Mouse (Mus musculus) neural tube, embryonic 12.5 days (tissue): ENCODE measurements at regions not wholly inside any gene's neighbourhood (a gene's known extent, or its start where the extent isn't known, plus 50 kb on each side); places are given as distances from the start of the nearest gene placed in this dataset.

Source experiments
- ATAC-seq: fragments of 200-750 bp; cut with Nextera tagmentation; 2 replicates; pipeline ENCODE4 v1.8.0; 2017; ENCODE audit warnings: low read depth, mild to moderate bottlenecking, moderate TSS enrichment, moderate library complexity; ENCODE audit not compliant: low FRiP score
- H3K27ac ChIP-seq: fragments of 300-500 bp; sonication (generic); 2 replicates; pipeline ENCODE4 v1.5.1; 2016
- H3K27me3 ChIP-seq: fragments of 300-500 bp; sonication (generic); replicated peaks from 2 replicates; pipeline ENCODE4 v1.6.1; 2016; ENCODE audit warnings: mild to moderate bottlenecking
- H3K36me3 ChIP-seq: fragments of 300-500 bp; sonication (generic); 2 replicates; pipeline ENCODE4 v1.6.1; 2016; ENCODE audit warnings: mild to moderate bottlenecking
- H3K4me1 ChIP-seq: fragments of 300-500 bp; sonication (generic); 2 replicates; pipeline ENCODE4 v1.6.1; 2016
- H3K4me2 ChIP-seq: fragments of 300-500 bp; sonication (generic); replicated peaks from 2 replicates; pipeline ENCODE4 v1.6.1; 2016; ENCODE audit warnings: mild to moderate bottlenecking
- H3K4me3 ChIP-seq: fragments of 300-500 bp; sonication (generic); 2 replicates; pipeline ENCODE4 v1.5.1; 2016
- H3K9ac ChIP-seq: fragments of 300-500 bp; sonication (generic); 2 replicates; pipeline ENCODE4 v1.6.1; 2016; ENCODE audit warnings: mild to moderate bottlenecking
- H3K9me3 ChIP-seq: fragments of 300-500 bp; sonication (generic); 2 replicates; pipeline ENCODE4 v1.6.1; 2016; ENCODE audit warnings: mild to moderate bottlenecking
- WGBS: fragments of 180-500 bp; shearing (Covaris S2); methylation state at CpG from one replicate; pipeline ENCODE4 v1.1.7; 2016; 5-methylcytosine and 5-hydroxymethylcytosine counted together

GRCm38 (mm10) chr6:51012086-51012830, 358.0 kb upstream of the Npvf start:
- Histone ChIP-seq H3K27me3 (no peaks in the 10 kb centered on the region; the same call in 1 of the 2 replicates), H3K4me3 (no peak overlapping the region), H3K9me3 (no peaks in the 10 kb centered on the region), H3K36me3 (no peaks in the 10 kb centered on the region), H3K27ac (no peak overlapping the region), H3K9ac (no peak overlapping the region), H3K4me2 (no peak overlapping the region), H3K4me1 (peaks cover 6% of the 10 kb centered on the region; the same call in 1 of the 2 replicates)
- ATAC-seq = no peak
- 82% methylated on average over 15 of the region's 15 CpGs for WGBS

- no peak overlapping the region for H3K4me2 ChIP-seq
- H3K27ac ChIP-seq = no peak overlapping the region
- no peaks in the 10 kb centered on the region for H3K9me3 ChIP-seq
- no peak for ATAC-seq
- no peaks in the 10 kb centered on the region; the same call in 1 of the 2 replicates for H3K27me3 ChIP-seq
- no peak overlapping the region for H3K9ac ChIP-seq
- H3K36me3 ChIP-seq = no peaks in the 10 kb centered on the region
- H3K4me1 ChIP-seq = no peaks in the 10 kb centered on the region
- no peak overlapping the region for H3K4me3 ChIP-seq
- whole genome bisulfite sequencing = 67% methylated on average over 2 of the region's 2 CpGs
These were observed 361.5 kb upstream of the Npvf start for GRCm38 (mm10) chr6:51015735-51016134.

- no peak for ATAC-seq
- Histone ChIP-seq H3K4me3 (no peak overlapping the region), H3K36me3 (no peaks in the 10 kb centered on the region), H3K27ac (no peak overlapping the region), H3K9me3 (no peaks in the 10 kb centered on the region), H3K4me1 (no peaks in the 10 kb centered on the region), H3K4me2 (no peak overlapping the region), H3K27me3 (no peaks in the 10 kb centered on the region; the same call in 1 of the 2 replicates), H3K9ac (no peak overlapping the region)
- WGBS = 63% methylated on average over 5 of the region's 5 CpGs
These were observed 362.3 kb upstream of the Npvf start for GRCm38 (mm10) chr6:51016441-51017070.

GRCm38 (mm10) chr6:51017260-51017999, 363.2 kb upstream of the Npvf start:
- 81% methylated on average over 9 of the region's 9 CpGs for WGBS
- ATAC-seq = no peak
- no peaks in the 10 kb centered on the region for H3K36me3 ChIP-seq

GRCm38 (mm10) chr6:51021206-51021605, 367.0 kb upstream of the Npvf start:
- no peaks in the 10 kb centered on the region for H3K36me3 ChIP-seq
- H3K27ac ChIP-seq = no peak overlapping the region
- no peak for ATAC-seq
- WGBS = 84% methylated on average over 6 of the region's 6 CpGs
- H3K4me1 ChIP-seq = no peaks in the 10 kb centered on the region
- H3K27me3 ChIP-seq = no peaks in the 10 kb centered on the region
- no peak overlapping the region for H3K4me3 ChIP-seq
- H3K9ac ChIP-seq = no peak overlapping the region
- H3K4me2 ChIP-seq = no peak overlapping the region
- H3K9me3 ChIP-seq = no peaks in the 10 kb centered on the region

More at GRCm38 (mm10) chr6:51017260-51017999, 363.2 kb upstream of the Npvf start:
- Histone ChIP-seq H3K9ac (no peak overlapping the region), H3K4me2 (no peak overlapping the region), H3K9me3 (no peaks in the 10 kb centered on the region), H3K27ac (no peak overlapping the region), H3K4me3 (no peak overlapping the region), H3K27me3 (no peaks in the 10 kb centered on the region), H3K4me1 (no peaks in the 10 kb centered on the region)

DNA sequence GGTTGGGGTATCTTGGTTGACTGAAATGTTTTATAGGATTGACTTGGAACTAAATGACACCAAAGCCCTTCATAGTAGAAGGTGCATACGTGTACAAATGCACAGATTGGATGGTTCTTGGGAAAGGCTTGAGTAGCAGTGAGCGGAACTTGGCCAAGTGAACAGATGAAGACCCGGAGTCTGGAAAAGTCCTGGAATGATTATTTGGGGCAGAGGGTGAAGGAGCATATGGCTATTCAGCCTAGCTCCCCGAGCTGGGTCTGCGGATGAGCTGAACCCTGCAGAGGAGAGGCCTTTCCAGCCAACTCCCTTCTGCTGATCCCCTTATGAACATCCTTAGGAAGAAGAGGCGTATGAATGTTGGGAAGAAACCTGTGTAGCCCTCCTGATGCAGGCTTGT, 369.1 kb upstream of the Npvf start:
- H3K36me3 ChIP-seq = no peaks in the 10 kb centered on the region
- no peaks in the 10 kb centered on the region for H3K4me1 ChIP-seq
- H3K9me3 ChIP-seq = no peaks in the 10 kb centered on the region
- ATAC-seq = no peak
- H3K27me3 ChIP-seq = no peaks in the 10 kb centered on the region
- no peak overlapping the region for H3K4me2 ChIP-seq
- H3K4me3 ChIP-seq = no peak overlapping the region
- no peak overlapping the region for H3K9ac ChIP-seq
- no peak overlapping the region for H3K27ac ChIP-seq
- 87% methylated on average over 6 of the region's 6 CpGs for WGBS

DNA sequence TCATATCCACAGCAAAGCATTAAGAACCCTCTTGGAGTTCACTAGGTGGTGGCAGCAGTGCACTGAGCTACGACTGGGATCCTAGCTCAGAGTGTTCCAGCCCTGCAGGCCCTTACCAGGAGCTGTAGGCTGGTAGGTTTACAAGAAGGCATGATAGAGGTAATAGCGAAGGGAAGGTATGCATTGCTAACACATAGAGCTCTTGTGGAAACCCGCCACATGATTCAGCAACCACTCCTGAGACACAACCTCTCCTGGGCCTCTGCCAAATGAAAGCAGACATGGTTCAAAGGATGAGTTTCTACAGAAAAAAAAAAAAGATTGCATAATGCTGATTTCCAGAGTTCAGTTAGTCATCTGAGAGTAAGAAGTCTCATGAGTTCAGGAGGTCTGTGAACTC, 370.5 kb upstream of the Npvf start:
- Histone ChIP-seq H3K4me3 (no peak overlapping the region), H3K27ac (no peak overlapping the region), H3K9me3 (no peaks in the 10 kb centered on the region), H3K4me2 (no peak overlapping the region), H3K9ac (no peak overlapping the region), H3K27me3 (no peaks in the 10 kb centered on the region), H3K36me3 (no peaks in the 10 kb centered on the region), H3K4me1 (no peaks in the 10 kb centered on the region)
- ATAC-seq = no peak
- WGBS = 85% methylated on average over 3 of the region's 3 CpGs

DNA sequence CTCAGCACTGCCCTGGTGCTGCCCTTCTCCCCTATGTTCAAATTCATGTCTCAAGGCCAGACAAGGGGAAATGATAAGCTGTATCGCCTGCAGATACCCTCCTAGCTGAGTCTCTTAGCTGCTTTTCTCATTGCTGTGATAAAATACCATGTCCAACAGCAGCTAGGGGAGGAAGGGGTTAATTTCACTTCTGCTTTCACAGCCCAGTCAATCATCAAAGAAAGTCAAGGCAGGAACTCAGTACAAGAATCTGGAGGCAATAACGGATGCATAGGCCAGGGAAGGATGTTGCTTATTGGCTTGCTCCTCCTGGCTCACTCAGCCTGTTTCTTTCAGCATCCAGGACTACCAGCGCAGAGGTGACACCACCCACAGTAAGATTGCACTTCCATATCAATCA, 371.2 kb upstream of the Npvf start:
- no peaks in the 10 kb centered on the region for H3K36me3 ChIP-seq
- 73% methylated on average over 3 of the region's 3 CpGs for WGBS
- no peak overlapping the region for H3K4me3 ChIP-seq
- H3K4me2 ChIP-seq = no peak overlapping the region
- H3K9ac ChIP-seq = no peak overlapping the region
- no peaks in the 10 kb centered on the region for H3K4me1 ChIP-seq
- no peaks in the 10 kb centered on the region for H3K27me3 ChIP-seq
- no peak overlapping the region for H3K27ac ChIP-seq
- no peaks in the 10 kb centered on the region for H3K9me3 ChIP-seq
- ATAC-seq = no peak

- H3K4me1 ChIP-seq = no peaks in the 10 kb centered on the region
- no peaks in the 10 kb centered on the region for H3K27me3 ChIP-seq
- H3K9ac ChIP-seq = no peak overlapping the region
- H3K9me3 ChIP-seq = no peaks in the 10 kb centered on the region
- H3K27ac ChIP-seq = no peak overlapping the region
- 63% methylated on average over 2 of the region's 2 CpGs for WGBS
- no peak overlapping the region for H3K4me2 ChIP-seq
- no peak for ATAC-seq
- H3K4me3 ChIP-seq = no peak overlapping the region
- H3K36me3 ChIP-seq = no peaks in the 10 kb centered on the region
These were observed 373.1 kb upstream of the Npvf start for GRCm38 (mm10) chr6:51027296-51027695.

DNA sequence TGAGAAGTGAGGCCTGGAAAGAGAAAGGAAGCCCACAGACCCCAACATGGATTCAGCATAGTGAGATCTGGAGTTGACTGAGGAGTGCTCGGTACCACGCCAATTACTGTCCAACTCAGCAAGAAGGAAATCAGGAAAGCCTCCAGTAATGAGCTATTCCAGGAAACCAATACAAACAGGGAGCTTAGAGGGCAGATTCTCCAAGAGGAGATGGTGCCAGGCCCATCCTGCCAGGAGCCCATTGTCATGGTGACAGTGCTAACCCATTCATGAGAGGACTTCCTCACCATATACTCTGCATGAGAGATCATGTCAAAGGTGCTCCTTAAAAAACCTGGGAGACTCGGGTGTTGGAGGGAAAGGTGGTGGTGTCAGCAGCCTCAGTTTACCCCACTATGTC, 375.3 kb upstream of the Npvf start:
- Histone ChIP-seq H3K27ac (no peak overlapping the region), H3K27me3 (no peaks in the 10 kb centered on the region), H3K4me2 (no peak overlapping the region), H3K36me3 (no peaks in the 10 kb centered on the region), H3K4me1 (no peaks in the 10 kb centered on the region), H3K4me3 (no peak overlapping the region), H3K9ac (no peak overlapping the region), H3K9me3 (no peaks in the 10 kb centered on the region)
- ATAC-seq = no peak
- WGBS = 89% methylated on average over 3 of the region's 3 CpGs

DNA sequence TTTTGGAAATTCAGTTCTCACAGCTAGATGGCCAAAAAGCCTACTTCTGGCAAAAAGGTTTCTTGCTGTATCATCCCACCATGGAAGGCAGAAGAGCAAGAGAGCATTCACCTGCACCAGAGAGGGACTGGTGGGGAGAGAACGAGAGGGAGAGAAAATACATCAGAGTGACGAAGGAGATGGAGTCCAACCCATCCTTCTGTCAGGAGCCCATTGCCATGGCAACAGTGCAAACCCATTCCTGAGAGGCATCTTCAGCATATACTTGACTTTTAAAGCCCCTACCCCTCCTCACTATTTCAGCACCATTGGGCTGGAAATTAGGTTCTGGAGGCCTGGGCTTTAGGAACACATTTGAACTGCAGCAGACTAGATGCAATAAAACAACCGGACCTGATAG, 375.7 kb upstream of the Npvf start:
- no peak for ATAC-seq
- Histone ChIP-seq H3K4me1 (no peaks in the 10 kb centered on the region), H3K4me3 (no peak overlapping the region), H3K9me3 (no peaks in the 10 kb centered on the region), H3K36me3 (no peaks in the 10 kb centered on the region), H3K4me2 (no peak overlapping the region), H3K9ac (no peak overlapping the region), H3K27me3 (no peaks in the 10 kb centered on the region), H3K27ac (no peak overlapping the region)
- 68% methylated on average over 3 of the region's 3 CpGs for WGBS

DNA sequence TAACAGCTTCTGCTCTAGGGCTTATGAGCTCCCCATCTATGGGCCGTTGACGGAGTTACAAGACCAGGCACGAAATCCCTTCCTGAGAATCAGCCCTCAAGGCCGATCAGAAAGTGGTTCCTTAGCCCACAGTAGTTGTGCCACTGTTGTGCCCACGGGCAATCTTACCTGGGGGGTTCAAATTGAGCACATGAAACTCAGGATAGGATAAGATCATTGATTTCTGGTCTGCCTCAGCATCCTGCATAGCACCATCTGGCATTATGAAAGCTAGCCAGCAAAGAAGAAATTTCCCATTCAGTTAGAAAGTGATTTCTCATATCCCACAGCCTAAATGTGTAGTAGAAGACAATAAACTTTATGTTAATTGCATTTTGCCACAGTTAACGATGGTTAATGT, 379.6 kb upstream of the Npvf start:
- Histone ChIP-seq H3K27me3 (no peaks in the 10 kb centered on the region), H3K36me3 (no peaks in the 10 kb centered on the region)
- no peak for ATAC-seq

More for the DNA sequence above, 379.6 kb upstream of the Npvf start:
- no peak overlapping the region for H3K27ac ChIP-seq
- no peak overlapping the region for H3K9ac ChIP-seq
- no peaks in the 10 kb centered on the region for H3K9me3 ChIP-seq
- no peak overlapping the region for H3K4me2 ChIP-seq
- H3K4me1 ChIP-seq = no peaks in the 10 kb centered on the region
- whole genome bisulfite sequencing = 84% methylated on average over 6 of the region's 6 CpGs
- no peak overlapping the region for H3K4me3 ChIP-seq
